Mouse (Mus musculus) hindbrain, embryonic 11.5 days (tissue): ENCODE data around the gene Capn15. TPM values are rescaled to one million over a fixed set of nuclear protein-coding genes. Genes with fewer than 3 reads are reported as not detected.

ENCODE experiments used
- ATAC-seq: fragments of 200-750 bp; cut with Nextera tagmentation; 2 replicates; pipeline ENCODE4 v1.8.0; 2017; ENCODE audit warnings: mild to moderate bottlenecking, moderate TSS enrichment, moderate library complexity; ENCODE audit not compliant: low FRiP score
- DNase-seq: peaks from one replicate; pipeline ENCODE4 v3.0.0-alpha.2; 2015; ENCODE audit warnings: low spot score
- H3K27ac ChIP-seq: fragments of 300-500 bp; sonication (generic); 2 replicates; pipeline ENCODE4 v1.5.1; 2014; ENCODE audit warnings: mild to moderate bottlenecking, low read depth, low read length
- H3K27me3 ChIP-seq: fragments of 300-500 bp; sonication (generic); 2 replicates; pipeline ENCODE4 v1.6.1; 2014; ENCODE audit warnings: mild to moderate bottlenecking, low read length, moderate library complexity, mixed read lengths; ENCODE audit not compliant: control insufficient read depth, insufficient read depth
- H3K36me3 ChIP-seq: fragments of 300-500 bp; sonication (generic); 2 replicates; pipeline ENCODE4 v1.6.1; 2014; ENCODE audit warnings: mild to moderate bottlenecking, low read length, moderate library complexity, mixed read lengths; ENCODE audit not compliant: control insufficient read depth, insufficient read depth
- H3K4me1 ChIP-seq: fragments of 300-500 bp; sonication (generic); replicated peaks from 2 replicates; pipeline ENCODE4 v1.6.1; 2014; ENCODE audit warnings: low read length, mixed read lengths; ENCODE audit not compliant: control insufficient read depth, insufficient read depth
- H3K4me2 ChIP-seq: fragments of 300-500 bp; sonication (generic); replicated peaks from 2 replicates; pipeline ENCODE4 v1.6.1; 2014; ENCODE audit warnings: mild to moderate bottlenecking, low read depth, low read length
- H3K4me3 ChIP-seq: fragments of 300-500 bp; sonication (generic); 2 replicates; pipeline ENCODE4 v1.5.1; 2014; ENCODE audit warnings: low read depth, low read length
- H3K9ac ChIP-seq: fragments of 300-500 bp; sonication (generic); 2 replicates; pipeline ENCODE4 v1.6.1; 2014; ENCODE audit warnings: low read depth, low read length
- H3K9me3 ChIP-seq: fragments of 300-500 bp; sonication (generic); 2 replicates; pipeline ENCODE4 v1.6.1; 2016; ENCODE audit warnings: low read length; ENCODE audit not compliant: control insufficient read depth
- WGBS: fragments of 180-500 bp; shearing (Covaris S2); extraction: QIAGEN DNeasy Blood & Tissue Kit; methylation state at CpG from one replicate; pipeline ENCODE4 v1.1.7; 2014; 5-methylcytosine and 5-hydroxymethylcytosine counted together
- polyA plus RNA-seq: library from polyadenylated mRNA; unstranded; fragments of >200 nt; fragmentation: Nextera tagmentation; extraction: Ambion mirVana; gene quantifications from 2 replicates; pipeline ENCODE4 v1.2.1, GENCODE M21; 2014

The Capn15 gene
- polyA plus RNA-seq, 1 experiment from 2014 or later = 19.5 TPM

DNA sequence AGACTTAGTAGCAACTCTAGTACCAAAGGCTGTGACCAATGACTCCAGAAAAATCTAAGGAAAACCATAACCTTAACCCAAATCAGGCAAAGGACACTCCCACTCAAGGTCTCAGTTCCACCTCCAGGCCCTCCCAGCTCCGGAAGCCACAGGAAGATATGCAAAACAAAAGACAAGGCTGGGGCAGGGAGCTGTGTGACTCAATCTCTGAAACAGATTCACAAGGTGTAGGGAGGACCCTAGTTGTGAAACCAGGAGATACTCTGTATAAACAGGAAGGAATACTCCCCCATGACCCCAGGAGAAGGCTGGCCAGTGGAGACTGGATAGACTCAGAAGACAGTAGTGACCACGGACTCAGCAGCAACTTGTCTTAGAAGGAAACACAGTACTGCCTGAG, 22.1 kb upstream of the Capn15 start:
- H3K9ac ChIP-seq = no peak overlapping the region
- H3K27me3 ChIP-seq = no peaks in the 10 kb centered on the region
- no peak for DNase-seq
- H3K4me1 ChIP-seq = no peaks in the 10 kb centered on the region
- peaks cover 5% of the 10 kb centered on the region; the same call in 1 of the 2 replicates for H3K36me3 ChIP-seq
- H3K4me2 ChIP-seq = no peak overlapping the region
- WGBS = 74% methylated on average over 2 of the region's 2 CpGs
- no peak overlapping the region for H3K4me3 ChIP-seq
- no peak for ATAC-seq
- H3K27ac ChIP-seq = no peak overlapping the region
- H3K9me3 ChIP-seq = no peaks in the 10 kb centered on the region

- no peak overlapping the region for H3K9ac ChIP-seq
- H3K4me2 ChIP-seq = no peak overlapping the region
- DNase-seq (no peak), ATAC-seq (no peak)
- H3K9me3 ChIP-seq = no peaks in the 10 kb centered on the region
- no peak overlapping the region for H3K27ac ChIP-seq
- H3K4me1 ChIP-seq = no peaks in the 10 kb centered on the region
- H3K27me3 ChIP-seq = no peaks in the 10 kb centered on the region
- H3K4me3 ChIP-seq = no peak overlapping the region
- H3K36me3 ChIP-seq = peaks cover 5% of the 10 kb centered on the region; the same call in 1 of the 2 replicates
- 85% methylated on average over 10 of the region's 10 CpGs for WGBS
These were observed 20.3 kb upstream of the Capn15 start for GRCm38 (mm10) chr17:26005731-26006450.

DNA sequence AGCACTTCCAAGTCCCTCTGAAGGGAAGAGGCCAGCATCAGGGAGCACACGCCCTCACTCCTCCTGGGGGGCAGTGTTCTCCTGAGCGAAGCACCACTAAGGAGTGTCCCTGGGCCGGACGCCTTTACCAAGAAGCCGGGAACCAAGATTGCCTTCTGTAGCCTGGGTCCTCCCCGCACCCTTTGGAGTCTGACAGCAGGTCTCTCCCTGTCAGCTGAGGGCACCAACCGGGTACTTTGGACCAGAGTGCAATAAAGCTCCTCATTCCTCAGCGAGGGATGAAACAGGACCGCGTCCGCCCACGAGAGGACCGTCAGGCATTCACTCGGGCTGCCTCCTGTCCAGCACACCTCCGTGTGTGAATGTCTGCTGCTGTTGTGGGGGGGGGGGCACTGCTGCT, 19.1 kb upstream of the Capn15 start:
- WGBS = 94% methylated on average over 15 of the region's 15 CpGs
- no peak overlapping the region for H3K4me2 ChIP-seq
- ATAC-seq (no peak), DNase-seq (no peak)
- H3K36me3 ChIP-seq = peaks cover 5% of the 10 kb centered on the region; the same call in 1 of the 2 replicates
- H3K4me1 ChIP-seq = no peaks in the 10 kb centered on the region
- H3K9ac ChIP-seq = no peak overlapping the region
- no peaks in the 10 kb centered on the region for H3K27me3 ChIP-seq
- no peak overlapping the region for H3K27ac ChIP-seq
- H3K4me3 ChIP-seq = no peak overlapping the region
- no peaks in the 10 kb centered on the region for H3K9me3 ChIP-seq

DNA sequence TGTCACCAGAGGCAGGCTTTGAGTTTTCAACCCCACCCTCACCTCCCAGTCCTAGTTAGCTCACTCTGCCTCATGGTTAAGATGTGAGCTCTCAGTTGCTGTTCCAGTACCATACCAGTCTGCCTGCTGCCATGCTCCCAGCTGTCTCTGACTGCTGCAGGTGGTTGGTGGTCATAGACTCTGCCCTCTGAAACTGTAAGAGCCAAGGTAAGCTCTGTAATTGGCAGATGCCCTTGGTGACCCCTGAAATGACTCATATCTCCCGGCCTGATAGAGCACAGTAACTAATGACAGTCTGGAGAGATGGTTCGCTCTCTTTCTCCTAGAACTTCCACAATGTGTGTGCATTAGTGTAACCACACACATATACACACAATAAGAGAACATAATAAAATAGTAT, 18.3 kb upstream of the Capn15 start:
- ATAC-seq (no peak), DNase-seq (no peak)
- H3K4me2 ChIP-seq = no peak overlapping the region
- no peak overlapping the region for H3K27ac ChIP-seq
- H3K9me3 ChIP-seq = no peaks in the 10 kb centered on the region
- H3K4me3 ChIP-seq = no peak overlapping the region
- H3K4me1 ChIP-seq = no peaks in the 10 kb centered on the region
- WGBS = 96% methylated on average over 2 of the region's 2 CpGs
- H3K36me3 ChIP-seq = peaks cover 5% of the 10 kb centered on the region; the same call in 1 of the 2 replicates
- no peak overlapping the region for H3K9ac ChIP-seq
- H3K27me3 ChIP-seq = no peaks in the 10 kb centered on the region

GRCm38 (mm10) chr17:25998425-25998824, 12.8 kb upstream of the Capn15 start:
- WGBS = 89% methylated on average over 11 of the region's 11 CpGs
- Histone ChIP-seq H3K27me3 (no peaks in the 10 kb centered on the region), H3K4me2 (no peak overlapping the region), H3K36me3 (0 out of 2 replicates have a peak, but pooled peaks cover 5% of the 10 kb centered on the region), H3K27ac (no peak overlapping the region), H3K4me1 (no peaks in the 10 kb centered on the region), H3K9ac (no peak overlapping the region), H3K4me3 (no peak overlapping the region), H3K9me3 (no peaks in the 10 kb centered on the region)
- DNase-seq = no peak
- no peak for ATAC-seq

DNA sequence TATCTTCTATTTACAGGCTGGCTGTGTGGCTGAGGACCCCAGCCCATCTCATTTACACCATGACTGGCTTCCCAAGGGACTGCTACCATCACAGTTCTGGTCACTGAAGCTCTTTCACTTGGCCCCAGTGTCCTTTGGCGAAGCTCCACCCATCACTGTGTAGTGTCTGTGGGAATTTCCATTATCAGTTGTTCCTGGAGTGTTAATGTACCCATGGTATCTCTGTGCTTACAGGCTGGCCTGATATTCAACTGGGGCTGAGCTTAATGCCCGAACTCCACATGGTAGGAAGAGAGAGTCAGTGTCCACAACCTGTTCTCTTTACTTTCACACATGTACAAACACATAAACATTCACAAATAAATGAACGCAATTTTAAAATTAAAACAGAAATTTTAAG, 7.9 kb upstream of the Capn15 start:
- peaks cover 15% of the 10 kb centered on the region; the same call in 1 of the 2 replicates for H3K36me3 ChIP-seq
- ATAC-seq = no peak
- 94% methylated on average over 3 of the region's 3 CpGs for WGBS
- no peaks in the 10 kb centered on the region for H3K9me3 ChIP-seq
- H3K4me2 ChIP-seq = no peak overlapping the region
- H3K9ac ChIP-seq = no peak overlapping the region
- H3K27ac ChIP-seq = no peak overlapping the region
- H3K4me3 ChIP-seq = no peak overlapping the region
- no peaks in the 10 kb centered on the region for H3K4me1 ChIP-seq
- H3K27me3 ChIP-seq = no peaks in the 10 kb centered on the region
- no peak for DNase-seq

- H3K4me3 ChIP-seq = no peak overlapping the region
- peaks cover 13% of the 10 kb centered on the region; the same call in 1 of the 2 replicates for H3K36me3 ChIP-seq
- ATAC-seq (no peak), DNase-seq (no peak)
- WGBS = 97% methylated on average over 4 of the region's 4 CpGs
- no peaks in the 10 kb centered on the region for H3K4me1 ChIP-seq
- H3K27me3 ChIP-seq = no peaks in the 10 kb centered on the region
- no peak overlapping the region for H3K27ac ChIP-seq
- no peak overlapping the region for H3K9ac ChIP-seq
- no peak overlapping the region for H3K4me2 ChIP-seq
- H3K9me3 ChIP-seq = no peaks in the 10 kb centered on the region
These were observed 6.7 kb upstream of the Capn15 start for GRCm38 (mm10) chr17:25992274-25992673.

- WGBS = 93% methylated on average over 5 of the region's 5 CpGs
- ATAC-seq (no peak), DNase-seq (no peak)
- H3K9me3 ChIP-seq = no peaks in the 10 kb centered on the region
- H3K4me1 ChIP-seq = no peaks in the 10 kb centered on the region
- H3K4me3 ChIP-seq = no peak overlapping the region
- H3K27me3 ChIP-seq = no peaks in the 10 kb centered on the region
- H3K9ac ChIP-seq = no peak overlapping the region
- peaks cover 13% of the 10 kb centered on the region; the same call in 1 of the 2 replicates for H3K36me3 ChIP-seq
- no peak overlapping the region for H3K4me2 ChIP-seq
- no peak overlapping the region for H3K27ac ChIP-seq
These were observed 4.7 kb upstream of the Capn15 start for GRCm38 (mm10) chr17:25990331-25990730.
